ENCODE assay signal across 8 mouse cellular contexts in genomic region chr5:115909106-115909505, GRCm38 (mm10).
DNase-seq lines count a peak whose midpoint lies in the region; ATAC-seq lines count a peak whose summit lies in the region.

No protein-coding gene starts in this region.

- H3K4me1 ChIP-seq in embryonic facial prominence, embryonic 12.5 days, result peaks cover 22% of the 10 kb centered on the region
- H3K4me1 ChIP-seq in embryonic facial prominence, embryonic 10.5 days, result peaks cover 35% of the 10 kb centered on the region
- H3K4me1 ChIP-seq in liver, embryonic 11.5 days (replicated peaks; ENCODE audit: control insufficient read depth, insufficient read depth, low read length), result peaks cover 23% of the 10 kb centered on the region
- peaks cover 4% of the 10 kb centered on the region; the same call in 1 of the 2 replicates for H3K4me1 ChIP-seq in intestine, embryonic 16.5 days (ENCODE audit: control insufficient read depth, insufficient read depth, low read length)

- no peaks in the 10 kb centered on the region for H3K9me3 ChIP-seq in embryonic facial prominence, embryonic 12.5 days
- no peaks in the 10 kb centered on the region for H3K9me3 ChIP-seq in embryonic facial prominence, embryonic 10.5 days
- H3K9me3 ChIP-seq in liver, embryonic 11.5 days (ENCODE audit: control insufficient read depth, low read length), result no peaks in the 10 kb centered on the region
- H3K9me3 ChIP-seq in intestine, embryonic 16.5 days (ENCODE audit: control insufficient read depth, low read length), result no peaks in the 10 kb centered on the region

- H3K4me2 ChIP-seq in embryonic facial prominence, embryonic 12.5 days (replicated peaks), result no peak overlapping the region
- peak overlapping the region; percentile 0 for H3K4me2 ChIP-seq in liver, embryonic 11.5 days
- H3K4me2 ChIP-seq in intestine, embryonic 16.5 days (ENCODE audit: low read depth, low read length), result no peak overlapping the region

- intact Hi-C loops in heart, postnatal 36 days (cut with DNase I), result loop anchor here (2.0 kb wide), 1 partner anchor 118 kb away; no protein-coding TSS in a partner anchor

- WGBS in embryonic facial prominence, embryonic 12.5 days, result 73% methylated on average over 11 of the region's 11 CpGs
- WGBS in embryonic facial prominence, embryonic 10.5 days, result 81% methylated on average over 11 of the region's 11 CpGs
- 69% methylated on average over 11 of the region's 11 CpGs for WGBS in liver, embryonic 11.5 days
- 44% methylated on average over 11 of the region's 11 CpGs for WGBS in intestine, embryonic 16.5 days

- DNase-seq in embryonic facial prominence, embryonic 10.5 days (ENCODE audit: low spot score), result no peak
- peak; percentile 45 for DNase-seq in urinary bladder, postnatal 25 days (ENCODE audit: low spot score)
- DNase-seq in urinary bladder, adult 2 months (ENCODE audit: low spot score), result no peak
- DNase-seq in heart, postnatal 36 days, result peak; percentile 48 to 51
- DNase-seq in liver, embryonic 11.5 days (ENCODE audit: low spot score), result no peak
- peak; percentile 79 to 83 for DNase-seq in right cerebral cortex, postnatal 10 days (ENCODE audit: low spot score in 2 of 2)

- no peak overlapping the region for H3K9ac ChIP-seq in embryonic facial prominence, embryonic 12.5 days
- no peak overlapping the region for H3K9ac ChIP-seq in liver, embryonic 11.5 days (ENCODE audit: low read depth, low read length)
- no peak overlapping the region for H3K9ac ChIP-seq in intestine, embryonic 16.5 days (ENCODE audit: low read depth, low read length)

- H3K27me3 ChIP-seq in embryonic facial prominence, embryonic 12.5 days, result no peaks in the 10 kb centered on the region
- no peaks in the 10 kb centered on the region for H3K27me3 ChIP-seq in embryonic facial prominence, embryonic 10.5 days (replicated peaks; ENCODE audit: low read depth, poor library complexity, severe bottlenecking)
- H3K27me3 ChIP-seq in liver, embryonic 11.5 days (replicated peaks; ENCODE audit: control insufficient read depth, insufficient read depth, low read length), result no peaks in the 10 kb centered on the region
- no peaks in the 10 kb centered on the region; the same call in 1 of the 2 replicates for H3K27me3 ChIP-seq in intestine, embryonic 16.5 days (replicated peaks; ENCODE audit: control insufficient read depth, insufficient read depth, low read length)

- H3K4me3 ChIP-seq in embryonic facial prominence, embryonic 12.5 days, result no peak overlapping the region
- H3K4me3 ChIP-seq in embryonic facial prominence, embryonic 10.5 days, result no peak overlapping the region
- H3K4me3 ChIP-seq in liver, embryonic 11.5 days (ENCODE audit: low read depth, low read length), result no peak overlapping the region
- H3K4me3 ChIP-seq in intestine, embryonic 16.5 days (ENCODE audit: low read length), result no peak overlapping the region

- H3K27ac ChIP-seq in embryonic facial prominence, embryonic 12.5 days, result 0 out of 2 replicates have a peak overlapping the region, but pooled peaks have one; percentile 17
- no peak overlapping the region for H3K27ac ChIP-seq in embryonic facial prominence, embryonic 10.5 days (replicated peaks)
- H3K27ac ChIP-seq in liver, embryonic 11.5 days (ENCODE audit: low read depth, low read length), result no peak overlapping the region
- H3K27ac ChIP-seq in intestine, embryonic 16.5 days (ENCODE audit: low read length), result no peak overlapping the region

- ATAC-seq in embryonic facial prominence, embryonic 12.5 days (ENCODE audit: insufficient number of reproducible peaks, insufficient read depth, low FRiP score, low TSS enrichment), result no peak
- ATAC-seq in liver, embryonic 11.5 days (replicated peaks; ENCODE audit: low FRiP score), result no peak
- ATAC-seq in intestine, embryonic 16.5 days, result no peak

- no peaks in the 10 kb centered on the region; the same call in 1 of the 2 replicates for H3K36me3 ChIP-seq in embryonic facial prominence, embryonic 12.5 days
- peaks cover 43% of the 10 kb centered on the region for H3K36me3 ChIP-seq in embryonic facial prominence, embryonic 10.5 days (replicated peaks)
- H3K36me3 ChIP-seq in liver, embryonic 11.5 days (ENCODE audit: control insufficient read depth, insufficient read depth, low read length), result peaks cover 6% of the 10 kb centered on the region
- H3K36me3 ChIP-seq in intestine, embryonic 16.5 days (ENCODE audit: control insufficient read depth, insufficient read depth, low read length), result no peaks in the 10 kb centered on the region

Comparison
In these comparisons a context has a peak if more than half of its experiments do, and no peak if none do; other contexts are left out.
1. DNase-seq: peak in urinary bladder, postnatal 25 days (single experiment), heart, postnatal 36 days (2 of 2) and right cerebral cortex, postnatal 10 days (2 of 2); none in embryonic facial prominence, embryonic 10.5 days (single experiment), urinary bladder, adult 2 months (single experiment) and liver, embryonic 11.5 days (single experiment).